Mouse (Mus musculus): Measurements from ENCODE around the gene Mrpl33. TPM values are rescaled to one million over a fixed set of nuclear protein-coding genes. Genes with fewer than 3 reads are reported as not detected.
A peak's percentile ranks its signal among the peaks of the same experiment; 100 is the strongest.
"Not testable (repeated sequence)": the region's sequence is repeated elsewhere in the genome, so short reads cannot be mapped to it uniquely, and the experiment has no call there.

Mrpl33 gene
- total RNA-seq (2014; fragmentation: Nextera tagmentation) (290 and 320 TPM in 2 replicates), total RNA-seq (2017) (93.4 and 153 TPM in 2 replicates)

DNA sequence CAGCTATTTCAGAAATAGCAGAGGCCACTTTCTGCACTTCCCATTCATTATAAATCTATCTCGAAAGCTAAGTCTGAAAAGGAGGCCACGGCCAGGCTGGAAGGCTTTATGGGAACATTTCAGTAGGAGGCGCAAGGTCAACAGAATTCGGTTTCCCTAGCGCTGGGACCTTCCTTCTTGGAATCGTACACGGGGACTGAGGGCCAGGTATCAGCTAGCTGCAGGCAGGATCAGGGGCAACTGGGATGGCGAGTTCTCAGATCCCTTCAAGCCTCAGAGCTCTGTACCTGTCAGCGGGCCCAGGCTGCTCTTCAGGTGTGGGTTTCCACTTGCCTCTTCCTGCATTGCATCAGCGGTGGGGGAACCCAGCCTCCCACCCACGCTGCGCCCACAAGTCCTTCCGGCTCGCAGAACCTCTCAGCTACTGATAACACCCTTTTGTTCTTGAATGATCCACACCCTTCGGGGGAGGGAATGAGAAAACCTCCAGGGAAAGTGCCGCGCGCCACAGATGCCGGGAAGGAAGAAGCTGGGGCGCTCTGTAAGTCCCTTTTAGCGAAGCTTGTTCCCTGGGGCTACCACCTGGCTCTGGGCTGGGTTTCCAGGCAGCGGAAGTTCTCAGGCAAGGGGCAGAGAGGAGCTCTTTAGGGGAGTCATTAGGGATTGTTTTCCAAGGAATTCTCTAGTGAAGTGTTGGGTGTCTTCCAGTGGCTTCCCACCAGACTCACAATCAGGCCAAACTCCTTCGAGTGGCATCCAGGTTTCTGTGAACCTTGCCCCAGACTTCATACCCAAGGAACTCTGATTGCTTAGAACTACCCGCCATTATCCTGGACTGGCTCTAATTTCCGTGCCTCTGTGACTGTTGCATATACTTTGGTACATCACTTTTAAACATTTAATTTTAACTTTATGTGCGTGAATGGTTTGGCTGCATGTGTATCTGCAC is at the start of gene Mrpl33:
Gene Mrpl33, plus strand, starts transcription at position 455 of the 949 bp plus-strand sequence.
- peak; percentile 74 for ATAC-seq (replicated peaks; ENCODE audit: low FRiP score, low TSS enrichment, poor library complexity, severe bottlenecking)

DNA sequence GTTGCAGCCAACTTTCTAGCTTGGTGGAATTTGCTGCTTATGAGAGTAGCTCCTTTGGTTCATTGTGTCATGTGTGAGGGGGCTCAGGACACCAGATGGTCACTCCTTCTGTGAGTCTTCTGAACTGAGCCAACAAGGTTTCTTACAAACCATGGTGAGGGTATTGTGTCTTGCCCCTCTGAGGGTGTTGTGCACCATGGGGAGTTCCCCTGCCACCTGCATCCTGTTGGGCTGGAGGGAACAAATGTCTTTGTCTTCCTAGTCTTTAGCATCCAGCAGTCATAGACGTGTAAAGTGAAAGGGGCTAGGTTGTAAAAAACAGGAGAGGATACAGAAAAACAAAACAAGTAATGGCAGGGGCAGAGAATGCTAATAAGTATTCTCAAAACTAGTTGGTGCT is 37.3 kb upstream of the Mrpl33 start:
- ATAC-seq (replicated peaks; ENCODE audit: low FRiP score, low TSS enrichment, poor library complexity, severe bottlenecking), result no peak

DNA sequence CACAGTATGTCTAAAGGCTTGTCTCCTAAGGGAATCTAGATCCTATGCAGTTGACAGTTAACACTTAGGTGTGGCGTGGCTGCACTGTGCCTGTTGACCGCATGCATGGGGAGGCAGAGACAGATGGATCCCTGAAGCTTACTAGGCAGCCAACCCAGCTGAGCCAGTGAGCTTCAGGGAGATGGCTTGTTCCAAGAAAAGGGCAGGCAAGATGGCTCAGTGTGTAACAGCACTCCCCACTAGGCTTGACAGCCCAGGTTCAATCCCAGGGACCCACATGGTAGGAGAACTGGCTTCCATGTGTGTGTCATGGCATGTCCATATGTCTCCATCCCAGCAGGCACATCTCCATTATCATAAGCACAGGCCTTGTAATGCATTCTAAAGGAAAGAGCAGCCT is 36.4 kb upstream of the Mrpl33 start:
- no peak for ATAC-seq (replicated peaks; ENCODE audit: low FRiP score, low TSS enrichment, poor library complexity, severe bottlenecking)

- ATAC-seq (replicated peaks; ENCODE audit: low FRiP score, low TSS enrichment, poor library complexity, severe bottlenecking), result no peak
Measured at GRCm38 (mm10) chr5:31562036-31562666, 34.6 kb upstream of the Mrpl33 start.

DNA sequence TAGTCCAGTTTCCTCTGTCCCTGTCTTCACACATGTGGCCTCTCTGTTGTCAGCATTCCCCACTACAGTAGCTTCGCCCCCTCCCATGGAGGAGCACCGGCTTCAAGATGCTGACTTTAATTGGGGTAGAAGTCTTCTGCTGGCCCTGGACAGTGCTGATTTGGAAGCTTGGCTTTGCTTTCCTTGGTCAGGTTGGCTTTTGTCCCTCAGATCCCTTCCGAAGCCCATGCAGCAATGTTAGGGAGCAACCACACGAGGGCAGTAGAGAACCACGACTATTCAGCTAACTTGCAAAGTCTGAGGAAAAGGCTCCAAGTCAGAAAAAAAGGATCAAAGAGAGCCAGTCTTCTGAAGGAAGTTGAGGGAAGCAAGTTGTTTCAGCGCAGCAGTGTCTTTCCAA is 33.2 kb upstream of the Mrpl33 start:
- peak; percentile 62 for ATAC-seq (replicated peaks; ENCODE audit: low FRiP score, low TSS enrichment, poor library complexity, severe bottlenecking)

DNA sequence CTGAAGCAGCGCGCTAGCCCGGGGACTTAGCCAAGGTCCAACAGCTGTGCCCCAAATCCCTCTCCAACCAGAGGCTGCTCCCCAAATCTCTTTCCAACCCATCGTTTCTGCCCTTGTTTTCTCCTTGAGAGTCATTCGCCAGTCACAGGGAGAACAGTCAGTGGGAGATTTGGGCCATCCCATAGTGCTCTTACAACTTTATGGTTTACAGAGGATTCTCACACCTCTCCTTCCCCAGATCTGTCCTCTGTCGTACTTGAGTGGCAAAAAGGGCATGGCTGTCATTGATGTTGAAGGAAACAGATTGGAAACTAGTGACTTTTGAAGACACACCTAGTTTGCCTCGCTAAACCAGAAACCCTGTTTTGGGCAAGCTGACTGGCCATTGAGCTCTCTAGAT is 32.8 kb upstream of the Mrpl33 start:
- no peak for ATAC-seq (replicated peaks; ENCODE audit: low FRiP score, low TSS enrichment, poor library complexity, severe bottlenecking)

GRCm38 (mm10) chr5:31564976-31565375 is 31.8 kb upstream of the Mrpl33 start:
- ATAC-seq (replicated peaks; ENCODE audit: low FRiP score, low TSS enrichment, poor library complexity, severe bottlenecking), result no peak

GRCm38 (mm10) chr5:31566026-31566425 is 30.7 kb upstream of the Mrpl33 start:
- ATAC-seq (replicated peaks; ENCODE audit: low FRiP score, low TSS enrichment, poor library complexity, severe bottlenecking), result no peak

- no peak for ATAC-seq (replicated peaks; ENCODE audit: low FRiP score, low TSS enrichment, poor library complexity, severe bottlenecking)
Measured at GRCm38 (mm10) chr5:31566457-31566856, 30.3 kb upstream of the Mrpl33 start.

DNA sequence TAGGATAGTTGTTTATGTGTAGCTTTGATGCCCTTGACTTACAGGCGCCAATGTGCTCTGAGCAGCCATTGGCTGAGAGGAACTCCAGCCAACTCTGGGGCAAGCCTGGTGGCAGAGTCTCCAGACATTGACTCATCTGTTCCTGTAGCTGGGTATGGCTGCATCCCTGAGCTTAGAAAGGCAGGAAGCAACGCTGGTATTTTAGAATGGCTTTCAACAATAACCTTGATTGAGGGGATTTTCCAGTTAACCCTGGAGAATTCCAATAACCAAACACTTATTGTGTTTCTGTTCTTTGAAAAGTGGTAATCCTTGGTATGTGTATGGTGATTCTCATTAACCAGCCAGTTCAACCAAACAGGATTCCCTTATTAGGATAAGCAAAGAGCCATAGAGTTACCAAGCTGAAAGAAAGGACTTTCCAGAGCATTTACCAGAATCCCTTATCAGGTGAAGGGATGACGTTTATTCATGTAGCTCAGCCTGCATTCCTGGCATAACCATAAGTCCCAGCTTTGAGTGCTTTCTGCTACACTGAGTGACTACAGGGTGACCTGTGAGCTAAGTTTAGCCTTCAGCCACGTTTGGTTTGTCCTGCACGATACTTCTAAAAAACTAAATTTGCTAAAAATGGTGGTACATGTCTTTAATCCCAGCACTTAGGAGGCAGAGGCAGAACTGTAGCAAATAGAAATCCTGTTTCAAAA is 28.6 kb upstream of the Mrpl33 start:
- no peak for ATAC-seq (replicated peaks; ENCODE audit: low FRiP score, low TSS enrichment, poor library complexity, severe bottlenecking)

- peak; percentile 26; the same call in 1 of the 2 replicates for ATAC-seq (replicated peaks; ENCODE audit: low FRiP score, low TSS enrichment, poor library complexity, severe bottlenecking)
Measured at GRCm38 (mm10) chr5:31571023-31571608, 25.6 kb upstream of the Mrpl33 start.

DNA sequence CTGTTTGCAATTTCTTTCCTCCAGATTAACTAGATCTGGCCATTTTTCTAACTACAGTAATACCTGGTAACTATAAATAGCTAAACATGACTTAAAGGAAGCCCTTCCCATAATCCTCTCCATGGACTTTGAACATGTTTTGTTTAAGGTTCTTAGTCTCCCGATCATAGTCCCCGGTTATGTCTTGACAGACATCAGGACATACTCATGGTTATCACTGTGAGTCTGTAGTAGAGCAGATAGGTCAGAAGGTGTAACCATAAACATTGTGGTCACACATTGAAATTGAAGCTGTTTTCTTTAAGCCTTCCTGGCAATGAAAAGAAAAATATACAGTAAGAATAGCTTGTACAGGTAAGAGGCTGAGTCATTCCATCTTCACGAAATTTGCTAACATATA is 23.0 kb upstream of the Mrpl33 start:
- no peak for ATAC-seq (replicated peaks; ENCODE audit: low FRiP score, low TSS enrichment, poor library complexity, severe bottlenecking)

DNA sequence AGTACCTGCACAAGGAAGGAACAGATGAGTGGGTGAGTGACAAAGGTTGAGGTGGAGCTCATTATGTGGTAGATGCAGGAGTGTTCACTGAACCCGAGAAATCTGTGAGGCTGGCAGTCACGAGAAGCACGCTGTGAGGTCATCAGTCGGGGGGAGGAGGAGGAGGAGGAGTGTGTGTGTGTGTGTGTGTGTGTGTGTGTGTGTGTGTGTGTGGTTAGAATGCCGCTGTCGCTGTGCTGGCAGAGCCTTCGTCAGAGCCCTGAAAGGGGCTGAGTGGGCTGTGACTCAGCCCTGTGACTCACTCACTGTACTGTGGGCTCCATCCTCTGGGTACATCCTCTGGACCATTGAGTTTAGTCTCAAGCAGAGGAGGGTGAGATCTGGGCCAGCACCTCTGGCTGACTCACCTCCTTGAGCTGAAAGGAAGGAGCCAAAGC is 20.2 kb upstream of the Mrpl33 start:
- ATAC-seq (replicated peaks; ENCODE audit: low FRiP score, low TSS enrichment, poor library complexity, severe bottlenecking), result no peak

- ATAC-seq (replicated peaks; ENCODE audit: low FRiP score, low TSS enrichment, poor library complexity, severe bottlenecking), result no peak
Measured at GRCm38 (mm10) chr5:31581263-31581662, 15.5 kb upstream of the Mrpl33 start.

DNA sequence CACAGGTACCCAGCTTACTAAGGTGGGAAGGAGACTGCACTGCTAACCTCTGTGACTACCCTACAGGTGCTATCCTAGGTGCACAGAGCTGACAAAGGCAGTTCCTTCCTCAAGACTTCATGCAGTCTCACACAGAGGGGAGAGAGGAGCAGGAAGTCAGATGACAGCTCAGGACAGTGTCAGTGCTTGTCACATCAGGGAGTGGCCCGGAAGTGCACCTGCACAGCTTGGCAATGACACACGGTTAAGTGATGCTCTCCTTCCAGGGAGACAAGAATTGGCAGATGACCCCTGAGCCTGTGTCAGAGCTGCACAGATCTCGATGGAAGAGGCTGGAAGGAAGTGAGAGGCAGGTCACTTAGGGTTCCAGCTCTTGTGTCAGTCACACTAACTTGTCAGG is 14.8 kb upstream of the Mrpl33 start:
- ATAC-seq (replicated peaks; ENCODE audit: low FRiP score, low TSS enrichment, poor library complexity, severe bottlenecking), result no peak

DNA sequence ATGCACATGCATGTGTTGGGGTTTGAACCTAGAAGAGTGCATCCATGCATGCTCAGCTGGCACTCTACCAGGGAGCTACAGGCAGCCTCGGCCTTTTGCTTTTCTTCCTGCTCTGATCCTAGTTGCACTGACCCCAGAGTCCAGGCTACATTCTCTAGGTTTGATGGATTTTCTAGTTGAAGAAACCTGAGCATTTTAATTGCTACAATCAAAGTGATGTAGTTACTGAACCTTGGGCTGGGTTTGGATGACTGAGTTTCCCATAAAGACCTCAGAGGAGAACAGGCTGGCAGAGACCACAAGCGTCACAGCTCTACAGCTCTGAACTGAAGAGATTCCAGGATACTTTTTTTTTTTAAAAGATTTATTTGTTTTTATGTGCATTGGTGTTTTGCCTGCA is 13.5 kb upstream of the Mrpl33 start:
- ATAC-seq (replicated peaks; ENCODE audit: low FRiP score, low TSS enrichment, poor library complexity, severe bottlenecking), result no peak

GRCm38 (mm10) chr5:31585526-31585925 is 11.2 kb upstream of the Mrpl33 start:
- no peak for ATAC-seq (replicated peaks; ENCODE audit: low FRiP score, low TSS enrichment, poor library complexity, severe bottlenecking)

GRCm38 (mm10) chr5:31588016-31588415 is 8.7 kb upstream of the Mrpl33 start:
- no peak for ATAC-seq (replicated peaks; ENCODE audit: low FRiP score, low TSS enrichment, poor library complexity, severe bottlenecking)

DNA sequence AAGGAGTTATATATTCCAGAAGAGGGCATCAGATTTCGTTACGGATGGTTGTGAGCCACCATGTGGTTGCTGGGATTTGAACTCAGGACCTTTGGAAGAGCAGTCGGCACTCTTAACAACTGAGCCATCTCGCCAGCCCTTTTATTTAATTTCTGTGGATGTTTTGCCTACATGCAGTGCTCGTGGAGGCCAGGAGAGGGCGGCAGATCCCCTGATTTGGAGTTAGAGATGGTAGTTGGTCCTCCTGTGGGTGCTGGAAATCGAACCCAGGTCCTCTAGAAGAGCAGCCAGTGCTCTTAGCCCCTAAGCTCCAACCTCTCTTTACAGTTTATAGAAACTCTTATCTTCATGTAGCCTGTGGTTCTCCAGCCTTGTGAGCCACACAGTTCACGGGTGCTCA is 8.1 kb upstream of the Mrpl33 start:
- not testable (repeated sequence) for ATAC-seq (replicated peaks; ENCODE audit: low FRiP score, low TSS enrichment, poor library complexity, severe bottlenecking)

All from megakaryocyte-erythroid progenitor cell, adult 5-6 weeks (primary cell).